Mouse (Mus musculus) left cerebral cortex, adult 2 months (tissue): ENCODE results near the gene Wbp1. TPM values are rescaled to one million over a fixed set of nuclear protein-coding genes. Genes with fewer than 3 reads are reported as not detected.

ENCODE experiments used
- DNase-seq, 2 experiments: peaks; one replicate each; pipeline ENCODE4 v3.0.0; 2021 to 2022; ENCODE audit warnings: low spot score in 2 of 2, mixed read lengths in 1 of 2; ENCODE audit errors: extremely low spot score in 1 of 2
- H3K27ac ChIP-seq: fragments of 200-600 bp; 2 replicates; pipeline ENCODE4 v1.8.1; 2022
- H3K4me3 ChIP-seq: fragments of 200-600 bp; 2 replicates; pipeline ENCODE4 v1.8.1; 2022
- CTCF ChIP-seq: fragments of 200-600 bp; IDR thresholded peaks from 2 replicates; pipeline ENCODE4 v1.8.1; 2022; ENCODE audit warnings: antibody characterized with exemption, mild to moderate bottlenecking, moderate library complexity
- intact Hi-C: fragments of 180-260 bp; cut with DNase I; formaldehyde crosslinking; loops from one replicate; pipeline ENCODE4 v1.15.1; 2025
- microRNA-seq, 2 experiments: library from miRNA; unstranded; fragments of <30 nt; microRNA quantifications; one replicate each; pipeline ENCODE4 v1.2.0; 2021
- total RNA-seq, 2 experiments: library from RNA; stranded (reverse); gene quantifications; 2 replicates each; pipeline ENCODE4 v1.2.3; 2021

The Wbp1 gene
- total RNA-seq, 2 experiments from 2014 or later = 42.4 to 42.5 TPM

- TF ChIP-seq CTCF = no peak
- DNase-seq = peak in 1 of 2 experiments; percentile 43
- intact Hi-C loops = loop anchor here (10.0 kb wide), 1 partner anchor 644 kb away; the partner anchor contains the start of gene Vax2
- no peak overlapping the region for H3K4me3 ChIP-seq
- no peak overlapping the region for H3K27ac ChIP-seq
These were observed 50.8 kb downstream of the Wbp1 start for GRCm38 (mm10) chr6:83070311-83071219.

- Histone ChIP-seq H3K27ac (no peak within 1 kb of the TSS), H3K4me3 (no peak within 1 kb of the TSS)
- no peak for DNase-seq
- intact Hi-C loops = loop anchor here (10.0 kb wide), 1 partner anchor 645 kb away; the partner anchor contains the start of gene Vax2
- no peak for TF ChIP-seq CTCF
These were observed 51.3 kb downstream of the Wbp1 start, which contains the start of gene Tlx2 for GRCm38 (mm10) chr6:83070247-83070310. Gene Tlx2, minus strand, starts transcription at chr6:83070293.

- intact Hi-C loops = loop anchor here (10.0 kb wide), 1 partner anchor 645 kb away; the partner anchor contains the start of gene Vax2
- Histone ChIP-seq H3K27ac (no peak overlapping the region), H3K4me3 (no peak overlapping the region)
- TF ChIP-seq CTCF = no peak
- no peak for DNase-seq
These were observed 51.7 kb downstream of the Wbp1 start for GRCm38 (mm10) chr6:83069488-83070246.

Small RNA genes within 50 kb of the gene (microRNA-seq; reads per million reads assigned to microRNA genes)
- gene Mir3470a = 0 reads per million in 2 experiments

Other genes starting within 250 kb of the Wbp1 start
- 10 to 100 TPM; 39.4 to 40.7 TPM for gene Sema4f, start 181.8 kb downstream of the Wbp1 start, total RNA-seq
- gene M1ap, start 174.7 kb downstream of the Wbp1 start, total RNA-seq = not detected
- gene Dok1, start 88.1 kb downstream of the Wbp1 start, total RNA-seq = 1 to 10 TPM; 1.4 to 2.1 TPM
- gene Loxl3, start 87.4 kb downstream of the Wbp1 start, total RNA-seq = 1 to 10 TPM; 2.0 to 3.5 TPM
- gene Aup1, start 67.0 kb downstream of the Wbp1 start, total RNA-seq = 100 to 1,000 TPM; 130 to 135 TPM
- gene Htra2, start 66.3 kb downstream of the Wbp1 start, total RNA-seq = 10 to 100 TPM; 42.2 to 47.0 TPM
- under 1 TPM; 0.61 to 0.68 TPM for gene Dqx1, start 63.7 kb downstream of the Wbp1 start, total RNA-seq
- gene Tlx2, start 51.3 kb downstream of the Wbp1 start, total RNA-seq = not detected
- gene Pcgf1, start 43.7 kb downstream of the Wbp1 start, total RNA-seq = 10 to 100 TPM; 24.3 to 27.0 TPM
- gene Lbx2, start 35.2 kb downstream of the Wbp1 start, total RNA-seq = 1 to 10 TPM in 1 of 2 experiments, not detected in 1; 1.9 TPM
- 1 to 10 TPM; 6.8 to 7.8 TPM for gene Ccdc142, start 20.0 kb downstream of the Wbp1 start, total RNA-seq
- gene Gm42688, start 19.9 kb downstream of the Wbp1 start, total RNA-seq = 1 to 10 TPM; 4.6 to 6.9 TPM
- 10 to 100 TPM; 57.5 to 61.7 TPM for gene Mrpl53, start 12.5 kb downstream of the Wbp1 start, total RNA-seq
- 10 to 100 TPM; 28.6 to 29.5 TPM for gene Mogs, start 6.1 kb downstream of the Wbp1 start, total RNA-seq
- gene Ino80b, start 3.9 kb upstream of the Wbp1 start, total RNA-seq = 10 to 100 TPM; 19.9 to 22.2 TPM
- 10 to 100 TPM; 87.0 to 97.5 TPM for gene Rtkn, start 13.9 kb upstream of the Wbp1 start, total RNA-seq
- gene Wdr54, start 34.8 kb upstream of the Wbp1 start, total RNA-seq = 10 to 100 TPM; 26.0 to 26.6 TPM
- gene 1700003E16Rik, start 34.8 kb upstream of the Wbp1 start, total RNA-seq = 10 to 100 TPM; 30.9 to 35.6 TPM
- 100 to 1,000 TPM; 369 to 376 TPM for gene Dctn1, start 44.4 kb upstream of the Wbp1 start, total RNA-seq
- 1 to 10 TPM in 1 of 2 experiments, under 1 TPM in 1; 0.84 to 1.3 TPM for gene Slc4a5, start 98.3 kb upstream of the Wbp1 start, total RNA-seq
- gene Mthfd2, start 204.3 kb upstream of the Wbp1 start, total RNA-seq = 1 to 10 TPM; 5.7 to 8.1 TPM
- gene Mob1a, start 204.5 kb upstream of the Wbp1 start, total RNA-seq = 10 to 100 TPM; 18.9 to 22.0 TPM
- 10 to 100 TPM; 49.3 to 54.3 TPM for gene Bola3, start 227.6 kb upstream of the Wbp1 start, total RNA-seq